Mouse (Mus musculus) midbrain, postnatal 0 days (tissue): ENCODE measurements around the gene Mtmr4. TPM values are rescaled to one million over a fixed set of nuclear protein-coding genes. Genes with fewer than 3 reads are reported as not detected.
A peak's percentile ranks its signal among the peaks of the same experiment; 100 is the strongest.

Experiments
- ATAC-seq: fragments of 200-750 bp; cut with Nextera tagmentation; 2 replicates; pipeline ENCODE4 v1.8.0; 2017; ENCODE audit warnings: moderate number of reproducible peaks, mild to moderate bottlenecking, moderate TSS enrichment, moderate library complexity; ENCODE audit not compliant: low FRiP score
- DNase-seq: peaks from one replicate; pipeline ENCODE4 v3.0.0-alpha.2; 2015; ENCODE audit warnings: low spot score
- H3K27ac ChIP-seq: fragments of 300-500 bp; sonication (generic); 2 replicates; pipeline ENCODE4 v1.5.1; 2014; ENCODE audit warnings: low read depth, mild to moderate bottlenecking, low read length, mixed read lengths
- H3K27me3 ChIP-seq: fragments of 300-500 bp; sonication (generic); 2 replicates; pipeline ENCODE4 v1.6.1; 2014; ENCODE audit warnings: low read length, control low read depth, mixed read lengths; ENCODE audit not compliant: insufficient read depth
- H3K36me3 ChIP-seq: fragments of 300-500 bp; sonication (generic); 2 replicates; pipeline ENCODE4 v1.6.1; 2014; ENCODE audit warnings: low read length, control low read depth, mixed read lengths; ENCODE audit not compliant: insufficient read depth
- H3K4me1 ChIP-seq: fragments of 300-500 bp; sonication (generic); 2 replicates; pipeline ENCODE4 v1.6.1; 2014; ENCODE audit warnings: mild to moderate bottlenecking, control low read depth, antibody characterized with exemption, low read length, mixed read lengths; ENCODE audit not compliant: insufficient read depth
- H3K4me2 ChIP-seq: fragments of 300-500 bp; sonication (generic); 2 replicates; pipeline ENCODE4 v1.6.1; 2014; ENCODE audit warnings: low read depth, mild to moderate bottlenecking, low read length, mixed read lengths; ENCODE audit not compliant: poor library complexity, severe bottlenecking
- H3K4me3 ChIP-seq: fragments of 300-500 bp; sonication (generic); 2 replicates; pipeline ENCODE4 v1.5.1; 2014; ENCODE audit warnings: low read depth, mild to moderate bottlenecking, low read length, moderate library complexity
- H3K9ac ChIP-seq: fragments of 300-500 bp; sonication (generic); replicated peaks from 2 replicates; pipeline ENCODE4 v1.6.1; 2014; ENCODE audit warnings: mild to moderate bottlenecking, low read length, moderate library complexity, mixed read lengths; ENCODE audit not compliant: poor library complexity, severe bottlenecking
- H3K9me3 ChIP-seq: fragments of 300-500 bp; sonication (generic); 2 replicates; pipeline ENCODE4 v1.6.1; 2016; ENCODE audit warnings: low read length, control low read depth
- CTCF ChIP-seq: IDR thresholded peaks from 2 replicates; pipeline ENCODE4 v1.5.1; 2016; ENCODE audit warnings: antibody characterized with exemption, mild to moderate bottlenecking
- WGBS: fragments of 180-500 bp; shearing (Covaris S2); extraction: QIAGEN DNeasy Blood & Tissue Kit; methylation state at CpG from one replicate; pipeline ENCODE4 v1.1.7; 2014; 5-methylcytosine and 5-hydroxymethylcytosine counted together
- polyA plus RNA-seq: library from polyadenylated mRNA; unstranded; fragments of >200 nt; fragmentation: Nextera tagmentation; extraction: Ambion mirVana; gene quantifications from 2 replicates; pipeline ENCODE4 v1.2.1, GENCODE M21; 2015
- total RNA-seq: library from RNA; depleted of rRNA; stranded (reverse); fragments of >200 nt; gene quantifications from 2 replicates; pipeline ENCODE4 v1.2.3, GENCODE M21; 2014

Gene Mtmr4
- total and polyA plus RNA-seq, 2 experiments from 2014 or later, result 34.1 to 116 TPM

GRCm38 (mm10) chr11:87561208-87561607, 30.8 kb upstream of the Mtmr4 start:
- TF ChIP-seq CTCF, result no peak
- Histone ChIP-seq H3K9ac (no peak overlapping the region), H3K27ac (no peak overlapping the region), H3K36me3 (no peaks in the 10 kb centered on the region), H3K27me3 (no peaks in the 10 kb centered on the region), H3K4me1 (no peaks in the 10 kb centered on the region), H3K9me3 (no peaks in the 10 kb centered on the region), H3K4me2 (no peak overlapping the region), H3K4me3 (no peak overlapping the region)
- DNase-seq (no peak), ATAC-seq (no peak)
- WGBS, result 85% methylated on average over 6 of the region's 6 CpGs

GRCm38 (mm10) chr11:87566501-87566900, 25.5 kb upstream of the Mtmr4 start, which contains the start of gene Gm11492:
Gene Gm11492 (plus strand): TSS chr11:87566653.
- Histone ChIP-seq H3K4me1 (no peaks in the 10 kb centered on the region), H3K36me3 (no peaks in the 10 kb centered on the region), H3K4me3 (no peak within 1 kb of the TSS), H3K9me3 (no peaks in the 10 kb centered on the region), H3K4me2 (no peak within 1 kb of the TSS), H3K9ac (no peak within 1 kb of the TSS), H3K27ac (no peak within 1 kb of the TSS), H3K27me3 (no peaks in the 10 kb centered on the region)
- WGBS, result 81% methylated on average over 3 of the region's 3 CpGs
- DNase-seq (no peak), ATAC-seq (no peak)
- TF ChIP-seq CTCF, result no peak

GRCm38 (mm10) chr11:87568255-87568953, 23.6 kb upstream of the Mtmr4 start, which contains the start of gene Sept4:
Gene Sept4 (plus strand): TSS chr11:87568903.
- no peak for DNase-seq
- ATAC-seq, result no peak
- H3K4me1 ChIP-seq, result no peaks in the 10 kb centered on the region
- H3K27me3 ChIP-seq, result no peaks in the 10 kb centered on the region
- TF ChIP-seq CTCF, result no peak
- no peak within 1 kb of the TSS for H3K9ac ChIP-seq
- H3K36me3 ChIP-seq, result no peaks in the 10 kb centered on the region
- H3K9me3 ChIP-seq, result no peaks in the 10 kb centered on the region
- no peak within 1 kb of the TSS for H3K4me3 ChIP-seq
- no peak within 1 kb of the TSS for H3K4me2 ChIP-seq
- H3K27ac ChIP-seq, result no peak within 1 kb of the TSS
- 77% methylated on average over 7 of the region's 7 CpGs for WGBS

GRCm38 (mm10) chr11:87570743-87571142, 21.2 kb upstream of the Mtmr4 start:
- H3K4me2 ChIP-seq, result no peak overlapping the region
- no peaks in the 10 kb centered on the region for H3K36me3 ChIP-seq
- H3K4me3 ChIP-seq, result no peak overlapping the region
- H3K27me3 ChIP-seq, result no peaks in the 10 kb centered on the region
- no peaks in the 10 kb centered on the region for H3K9me3 ChIP-seq
- TF ChIP-seq CTCF, result no peak
- no peak for ATAC-seq
- no peak for DNase-seq
- no peak overlapping the region for H3K9ac ChIP-seq
- H3K4me1 ChIP-seq, result no peaks in the 10 kb centered on the region
- H3K27ac ChIP-seq, result no peak overlapping the region
- WGBS, result 29% methylated on average over 5 of the region's 5 CpGs

GRCm38 (mm10) chr11:87571361-87571950, 20.5 kb upstream of the Mtmr4 start:
- Histone ChIP-seq H3K27me3 (no peaks in the 10 kb centered on the region), H3K36me3 (no peaks in the 10 kb centered on the region), H3K9ac (no peak overlapping the region), H3K4me3 (no peak overlapping the region), H3K4me1 (no peaks in the 10 kb centered on the region), H3K27ac (no peak overlapping the region), H3K9me3 (no peaks in the 10 kb centered on the region), H3K4me2 (no peak overlapping the region)
- TF ChIP-seq CTCF, result no peak
- no peak for DNase-seq
- no peak for ATAC-seq
- WGBS, result 93% methylated on average over 1 of the region's 1 CpGs

- Histone ChIP-seq H3K27me3 (no peaks in the 10 kb centered on the region), H3K4me3 (no peak overlapping the region), H3K9ac (no peak overlapping the region), H3K4me2 (no peak overlapping the region), H3K36me3 (no peaks in the 10 kb centered on the region), H3K27ac (no peak overlapping the region), H3K9me3 (no peaks in the 10 kb centered on the region), H3K4me1 (peaks cover 2% of the 10 kb centered on the region; the same call in 1 of the 2 replicates)
- ATAC-seq (no peak), DNase-seq (peak; percentile 37)
- no peak for TF ChIP-seq CTCF
- 77% methylated on average over 7 of the region's 7 CpGs for WGBS
These were observed 18.2 kb upstream of the Mtmr4 start for GRCm38 (mm10) chr11:87573751-87574150.
